Mouse (Mus musculus): Measurements from ENCODE around the gene Defb42.

The Defb42 gene

DNA sequence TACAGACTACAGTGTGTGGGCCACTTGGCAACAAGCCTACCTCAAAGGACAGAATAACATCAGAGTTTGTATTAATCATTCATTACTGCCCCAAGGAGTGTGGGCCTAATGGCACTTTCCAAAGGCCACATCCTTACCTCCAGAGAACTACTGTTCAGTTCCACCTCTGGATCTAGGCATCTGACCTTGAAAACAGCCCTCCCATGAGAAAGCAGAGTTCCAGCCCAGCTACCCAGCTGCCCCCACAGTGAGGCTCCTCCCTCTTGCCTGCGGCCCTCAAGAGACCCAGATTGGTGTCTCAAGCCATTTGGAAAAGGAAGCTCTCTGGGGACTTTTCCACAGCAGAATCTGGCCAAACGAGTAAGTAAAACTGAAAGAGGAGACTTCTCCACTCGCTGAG is at the start of gene Defb42:
Gene Defb42, plus strand, starts transcription at position 301 of the 400 bp plus-strand sequence.
- no peak for DNase-seq (ENCODE audit: low spot score)

DNA sequence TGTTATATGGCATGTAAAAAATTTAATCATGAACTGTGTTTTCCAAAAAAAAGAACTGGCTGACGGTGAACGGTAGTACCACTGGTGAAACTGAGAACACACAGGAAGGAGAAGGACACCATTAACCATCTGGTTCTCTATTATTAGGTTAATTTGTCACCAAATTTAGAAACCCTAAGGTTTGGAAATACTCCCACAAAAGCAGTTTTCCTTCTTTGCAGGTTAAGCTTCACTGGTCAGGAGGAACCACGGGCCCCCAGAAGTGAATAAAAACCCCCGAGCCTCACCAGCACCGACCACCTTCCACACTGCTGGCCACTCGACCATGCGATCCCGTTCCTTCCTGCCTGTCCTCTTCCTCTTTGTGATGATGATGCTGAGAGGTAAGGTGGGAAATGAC is 49.0 kb upstream of the Defb42 start, which contains the start of gene Defb47:
Gene Defb47, plus strand, starts transcription at position 301 of the 400 bp plus-strand sequence.
- no peak for DNase-seq (ENCODE audit: low spot score)

GRCm38 (mm10) chr14:62998977-62999376 is 47.8 kb upstream of the Defb42 start:
- no peak for DNase-seq (ENCODE audit: low spot score)

GRCm38 (mm10) chr14:63002588-63002987 is 44.2 kb upstream of the Defb42 start:
- no peak for DNase-seq (ENCODE audit: low spot score)

DNA sequence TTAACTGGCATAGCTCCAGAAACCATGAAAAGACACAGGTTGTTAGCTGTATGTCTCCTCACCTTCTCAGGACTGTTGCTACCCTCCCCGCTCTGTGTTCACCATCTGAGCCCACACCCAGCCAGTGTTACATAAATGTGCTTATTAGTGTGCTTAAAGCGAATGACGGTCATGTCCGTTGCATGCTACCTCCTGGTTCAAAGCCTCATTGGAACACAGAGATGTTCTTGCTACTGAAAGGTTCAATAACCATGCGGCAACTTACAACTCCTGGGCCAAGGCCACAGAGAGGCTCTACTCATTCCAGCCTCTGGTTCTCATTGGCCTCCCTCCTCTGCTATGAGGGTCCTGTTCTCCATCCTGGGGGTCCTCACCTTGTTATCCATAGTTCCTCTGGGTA is 35.3 kb upstream of the Defb42 start, which contains the start of gene Defb43:
Gene Defb43, plus strand, starts transcription at position 301 of the 400 bp plus-strand sequence.
- DNase-seq (ENCODE audit: low spot score): no peak

- no peak for DNase-seq (ENCODE audit: low spot score)
Observed at GRCm38 (mm10) chr14:63013082-63013481, 33.7 kb upstream of the Defb42 start.

DNA sequence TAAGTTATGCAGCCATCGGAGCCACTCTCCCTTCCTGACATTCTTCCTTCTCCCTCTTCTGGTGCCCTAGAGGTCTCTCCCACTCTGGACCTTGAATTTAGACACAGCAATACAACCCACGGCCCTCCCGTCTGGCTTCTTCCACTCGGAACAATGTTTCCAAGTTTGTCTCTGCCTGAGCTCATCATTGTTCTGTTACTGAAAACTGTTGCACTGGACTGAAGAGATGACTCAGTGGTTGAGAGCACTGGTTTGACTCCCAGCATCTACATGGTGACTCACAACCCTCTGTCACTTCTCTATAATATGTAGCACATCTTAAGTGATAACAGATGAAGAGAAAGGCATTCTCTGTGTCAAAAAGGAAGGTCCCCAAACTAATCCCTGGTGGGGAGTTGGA is 32.1 kb upstream of the Defb42 start:
- no peak for DNase-seq (ENCODE audit: low spot score)

- no peak for DNase-seq (ENCODE audit: low spot score)
Observed at GRCm38 (mm10) chr14:63020524-63021156, 26.2 kb upstream of the Defb42 start.

DNA sequence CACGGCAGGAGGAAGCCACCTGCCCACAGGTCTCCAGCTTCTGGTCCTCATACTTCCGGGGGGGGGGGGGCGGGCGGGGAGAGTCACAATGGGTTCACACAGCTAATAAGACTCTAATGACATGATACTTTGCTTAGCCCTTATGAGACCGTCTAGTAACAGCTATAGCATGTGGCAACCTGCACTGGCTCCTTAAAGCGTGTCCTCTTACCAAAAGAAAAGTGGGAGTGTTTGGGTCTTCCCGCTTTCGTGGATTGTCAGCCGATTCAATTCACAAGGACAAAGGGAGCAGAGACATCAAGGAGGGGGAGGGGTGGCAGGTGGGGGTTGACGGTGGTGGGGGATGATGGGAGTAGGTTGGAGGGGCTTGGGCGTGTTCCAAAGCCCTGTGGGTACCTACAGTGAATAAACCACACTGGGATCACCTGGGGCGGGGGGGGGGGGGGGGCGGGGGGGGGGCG is 3.1 kb downstream of the Defb42 start, which contains the start of gene Defb30:
Gene Defb30, minus strand, starts transcription at position 51 of the 461 bp plus-strand sequence.
- no peak for DNase-seq (ENCODE audit: low spot score)

- DNase-seq (ENCODE audit: low spot score): peak; percentile 42
Observed at GRCm38 (mm10) chr14:63050769-63051168, 4.0 kb downstream of the Defb42 start.

GRCm38 (mm10) chr14:63054729-63055128 is 7.9 kb downstream of the Defb42 start:
- peak; percentile 45 for DNase-seq (ENCODE audit: low spot score)

DNA sequence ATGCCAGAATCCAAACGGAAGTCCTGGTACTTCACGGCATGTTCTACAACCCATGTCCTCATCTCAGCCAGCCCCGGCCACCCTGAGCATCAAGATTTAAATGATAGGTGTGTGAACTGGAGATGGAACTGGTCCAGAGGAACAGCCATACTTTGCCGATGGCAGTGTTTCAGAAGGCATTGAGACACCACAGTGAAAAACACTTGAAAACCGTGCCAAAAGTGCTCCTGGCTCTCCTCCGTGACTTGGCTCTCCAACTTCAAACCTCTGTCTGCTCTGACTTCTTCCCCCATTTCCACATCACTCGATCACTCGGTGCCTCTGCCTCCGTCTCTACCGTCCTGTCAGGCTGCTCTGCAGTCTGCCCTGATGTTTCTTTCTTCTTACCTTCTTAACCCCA is 13.6 kb downstream of the Defb42 start:
- DNase-seq (ENCODE audit: low spot score): no peak

- peak; percentile 53 for DNase-seq (ENCODE audit: low spot score)
Observed at GRCm38 (mm10) chr14:63062184-63062583, 15.4 kb downstream of the Defb42 start.

GRCm38 (mm10) chr14:63065391-63065790 is 18.6 kb downstream of the Defb42 start:
- DNase-seq (ENCODE audit: low spot score): peak; percentile 59

- peak; percentile 68 for DNase-seq (ENCODE audit: low spot score)
Observed at GRCm38 (mm10) chr14:63066630-63067310, 20.0 kb downstream of the Defb42 start.

DNA sequence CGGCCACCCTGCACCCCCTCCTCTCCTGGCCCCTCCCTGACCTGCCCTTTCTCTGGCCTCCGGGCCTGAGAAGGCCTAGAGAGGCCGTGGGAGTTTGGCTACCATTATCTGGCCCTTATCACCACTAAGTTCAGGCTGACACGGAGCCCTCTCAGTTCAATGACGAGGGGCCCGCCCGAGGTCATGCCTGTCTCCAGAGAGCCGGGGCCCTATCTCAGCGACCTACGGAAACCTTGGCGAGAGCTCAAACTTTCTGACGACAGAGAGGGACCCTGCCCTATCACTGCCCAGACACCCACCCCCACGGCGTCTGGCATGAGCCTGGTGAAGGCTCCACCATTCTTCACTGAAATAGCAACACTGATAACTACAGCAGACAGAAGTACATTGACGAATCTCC is 20.9 kb downstream of the Defb42 start:
- DNase-seq (ENCODE audit: low spot score): no peak
